Mouse (Mus musculus) thymus, adult 2 months (tissue): ENCODE results near the gene Atxn7l3b.

Source experiments
- CTCF ChIP-seq: fragments of 200-500 bp; IDR thresholded peaks from 2 replicates; pipeline ENCODE4 v1.5.1; 2012; ENCODE audit warnings: mild to moderate bottlenecking, control low read depth, low read length, moderate library complexity, borderline replicate concordance; ENCODE audit not compliant: control insufficient read depth, poor library complexity, insufficient read depth; ENCODE audit errors: extremely low read depth
- POLR2A ChIP-seq: fragments of 200-500 bp; IDR thresholded peaks from 2 replicates; pipeline ENCODE4 v1.6.1; 2012; ENCODE audit warnings: mild to moderate bottlenecking, low read length, control low read depth, moderate library complexity; ENCODE audit not compliant: control insufficient read depth, poor library complexity, insufficient read depth; ENCODE audit errors: extremely low read depth

DNA sequence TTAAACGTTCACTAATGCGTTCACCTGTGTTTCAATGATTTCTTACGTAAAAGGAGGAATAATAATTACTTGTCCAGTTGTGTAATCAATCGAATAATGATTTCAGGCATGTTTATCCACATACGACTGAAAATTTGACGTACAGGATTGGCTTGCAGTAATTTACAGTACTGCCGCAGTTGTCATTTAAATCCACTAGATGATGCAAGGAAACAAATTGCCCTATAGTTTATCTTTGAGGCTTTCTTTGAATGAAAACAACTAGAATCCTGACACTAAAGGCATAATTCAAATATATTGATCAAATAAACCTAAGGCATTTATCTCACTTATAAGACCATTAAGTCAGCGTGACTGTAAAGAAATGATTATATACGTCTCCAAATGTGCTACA is 418 bp upstream of the Atxn7l3b start:
- TF ChIP-seq CTCF = no peak
- TF ChIP-seq POLR2A = no peak
